Mouse (Mus musculus) embryonic stem cell, embryonic (primary cell): ENCODE data around the gene Caln1.

Experiments used
- CTCF ChIA-PET, 4 experiments: fragments of 300-600 bp in 2 of 4; fragments of 350-600 bp in 2 of 4; sonication (Branson Sonifier 250); formaldehyde crosslinking; loops; one replicate each; lab custom pipeline; 2022; ENCODE audit warnings: inconsistent platforms in 2 of 4; lab: Charles Lee
- POLR2A ChIA-PET, 4 experiments: fragments of 300-600 bp in 2 of 4; fragments of 350-600 bp in 2 of 4; sonication (Branson Sonifier 250); formaldehyde crosslinking; loops; one replicate each; lab custom pipeline; 2022; ENCODE audit warnings: antibody characterized with exemption in 4 of 4, inconsistent platforms in 1 of 4; lab: Charles Lee

The Caln1 gene

GRCm38 (mm10) chr5:130474876-130475275 is 105.6 kb downstream of the Caln1 start:
- ChIA-PET CTCF (no interaction called here), POLR2A (interaction anchor here in 1 of 4 experiments (0.6 kb wide), 1 partner anchor 29 kb away, joined by 4 read pairs; no protein-coding TSS in a partner anchor)

- ChIA-PET POLR2A (interaction anchor here in 1 of 4 experiments (0.9 kb wide), 1 partner anchor 34 kb away, joined by 4 read pairs; no protein-coding TSS in a partner anchor), CTCF (no interaction called here)
Measured at GRCm38 (mm10) chr5:130476741-130477140, 107.5 kb downstream of the Caln1 start.

DNA sequence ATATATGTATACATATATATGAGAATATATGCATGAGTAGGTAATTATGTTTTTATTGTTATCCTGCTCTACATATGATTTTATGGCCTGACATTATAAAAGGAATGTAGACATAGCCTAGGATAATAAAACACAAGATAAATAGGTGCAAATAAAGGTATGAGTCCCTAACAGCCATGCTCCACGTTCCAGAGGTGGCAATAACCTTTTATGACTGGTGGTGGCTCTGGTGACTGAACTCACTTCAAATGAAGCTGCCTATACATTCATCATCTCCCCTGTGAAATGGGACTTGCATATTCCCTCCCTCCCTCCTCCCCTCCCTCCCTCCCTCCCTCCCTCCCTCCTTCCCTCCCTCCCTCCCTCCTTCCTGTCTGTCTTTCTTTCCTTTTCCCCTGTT is 111.0 kb downstream of the Caln1 start:
- POLR2A ChIA-PET = interaction anchor here in 1 of 4 experiments (0.5 kb wide), 1 partner anchor 25 kb away, joined by 7 read pairs; no protein-coding TSS in a partner anchor
- CTCF ChIA-PET = interaction anchor here in 1 of 4 experiments (0.6 kb wide), 1 partner anchor 1982 kb away, joined by 6 read pairs; no protein-coding TSS in a partner anchor

GRCm38 (mm10) chr5:130491471-130491870 is 122.2 kb downstream of the Caln1 start:
- POLR2A ChIA-PET = interaction anchor here in 1 of 4 experiments (0.6 kb wide), 1 partner anchor 403 kb away, joined by 3 read pairs; no protein-coding TSS in a partner anchor
- CTCF ChIA-PET = no interaction called here

- CTCF ChIA-PET = no interaction called here
- POLR2A ChIA-PET = interaction anchor here in 1 of 4 experiments (0.6 kb wide), 1 partner anchor 402 kb away, joined by 3 read pairs; no protein-coding TSS in a partner anchor
Measured at GRCm38 (mm10) chr5:130492305-130492704, 123.0 kb downstream of the Caln1 start.

DNA sequence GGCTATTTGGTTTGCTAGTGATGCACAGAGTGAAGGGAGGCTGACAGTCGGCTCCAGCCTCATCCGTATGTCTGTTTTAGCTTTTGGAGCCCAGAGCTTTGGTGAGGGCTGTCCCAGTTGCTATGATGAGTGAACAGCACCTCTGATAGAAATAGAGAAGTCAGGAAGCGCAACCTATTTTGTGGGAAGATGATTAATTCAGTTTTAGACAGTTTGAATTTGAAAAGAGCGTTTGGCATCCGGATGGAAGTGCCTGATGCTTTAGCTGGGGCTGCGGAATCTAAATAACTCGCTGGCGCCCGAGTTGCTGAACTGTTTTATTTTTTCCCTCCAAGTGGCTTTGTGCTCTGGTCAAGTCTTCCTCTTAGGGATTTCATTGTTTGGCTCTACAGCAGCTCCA is 133.3 kb downstream of the Caln1 start:
- ChIA-PET POLR2A (no interaction called here), CTCF (interaction anchor here in 1 of 4 experiments (0.5 kb wide), 1 partner anchor 109 kb away, joined by 7 read pairs; no protein-coding TSS in a partner anchor)

DNA sequence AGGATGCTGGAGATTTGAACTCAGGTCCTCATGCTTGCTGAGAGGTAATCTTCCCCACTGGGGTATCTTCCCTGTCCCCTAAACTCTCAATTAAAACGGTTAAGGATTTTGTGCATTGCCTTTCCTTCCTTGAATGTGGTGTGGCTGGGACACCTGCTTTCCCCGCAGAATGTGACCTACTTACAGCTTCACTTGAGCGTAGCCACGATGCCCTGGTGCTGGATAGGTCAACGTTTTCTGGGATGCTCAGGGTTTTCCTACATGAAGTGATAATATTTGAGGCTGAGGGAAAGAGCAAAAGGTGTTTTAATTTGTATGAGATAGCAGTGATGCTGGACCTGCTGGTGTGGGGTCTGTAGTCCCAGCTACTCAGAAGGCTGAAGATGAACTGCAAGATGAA is 135.6 kb downstream of the Caln1 start:
- ChIA-PET CTCF (no interaction called here), POLR2A (no interaction called here)

GRCm38 (mm10) chr5:130510516-130510915 is 141.3 kb downstream of the Caln1 start:
- ChIA-PET POLR2A (no interaction called here), CTCF (interaction anchor here in 2 of 4 experiments (0.6 to 1.2 kb wide), 2 partner anchors 301 to 322 kb away, joined by 3 to 4 read pairs; no protein-coding TSS in a partner anchor)

DNA sequence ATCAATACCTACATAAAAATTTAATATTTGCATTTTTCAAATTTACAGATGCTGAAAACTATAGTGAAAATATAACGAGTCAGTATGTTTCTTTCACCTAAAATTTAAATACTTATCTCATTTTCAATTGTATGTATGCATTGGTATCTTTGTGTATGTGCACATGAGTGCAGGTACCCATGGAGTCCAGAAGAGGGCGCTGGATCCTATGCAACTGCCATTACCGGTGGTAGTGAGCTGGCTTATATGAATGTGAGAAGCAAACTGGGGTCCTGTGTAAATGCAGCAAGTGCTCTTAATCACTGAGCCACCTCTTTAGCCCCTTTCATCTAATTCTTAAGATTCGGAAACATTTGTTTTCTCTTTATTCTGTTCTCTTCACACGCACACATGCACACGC is 146.1 kb downstream of the Caln1 start:
- ChIA-PET CTCF (no interaction called here), POLR2A (no interaction called here)

DNA sequence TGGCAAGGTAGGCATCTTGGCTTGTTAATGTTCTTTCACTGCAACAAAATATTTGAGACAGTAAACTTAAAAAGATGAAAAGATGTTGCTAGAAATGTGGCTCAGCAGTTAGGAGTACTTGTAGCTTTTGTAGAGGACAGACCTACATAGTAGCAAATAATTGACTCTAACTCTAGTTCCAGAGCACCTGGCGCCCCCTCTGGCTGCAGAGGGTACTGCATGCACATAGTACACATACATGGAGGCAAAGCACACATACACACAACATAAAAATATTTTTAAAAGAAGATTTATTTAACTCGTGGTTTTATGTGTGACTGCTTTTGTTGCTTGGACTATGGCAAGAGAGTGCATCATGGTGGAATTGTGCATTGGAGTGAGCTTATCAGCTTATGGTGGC is 151.3 kb downstream of the Caln1 start:
- POLR2A ChIA-PET = interaction anchor here in 1 of 4 experiments (0.9 kb wide), 1 partner anchor 21 kb away, joined by 3 read pairs; no protein-coding TSS in a partner anchor
- CTCF ChIA-PET = no interaction called here

DNA sequence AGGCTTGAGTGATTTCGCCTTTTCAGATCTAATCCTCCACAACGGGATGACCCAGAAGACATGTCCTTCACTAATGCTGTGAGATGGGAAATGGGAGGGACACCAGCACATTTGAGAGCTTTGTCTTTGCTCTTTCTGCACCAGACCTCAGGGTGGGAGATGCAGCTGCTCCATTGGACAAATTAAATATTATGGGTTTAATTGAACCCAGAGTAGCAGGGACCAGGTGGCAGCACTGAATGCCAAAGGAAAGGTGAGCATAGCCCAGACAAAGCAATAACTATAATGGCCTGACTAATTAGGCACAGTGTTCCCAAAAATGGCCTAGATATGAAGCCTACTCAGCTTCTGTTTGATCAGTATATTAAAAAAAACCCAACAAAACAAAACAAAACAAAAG is 158.2 kb downstream of the Caln1 start:
- CTCF ChIA-PET = no interaction called here
- POLR2A ChIA-PET = no interaction called here

GRCm38 (mm10) chr5:130547496-130547895 is 178.2 kb downstream of the Caln1 start:
- CTCF ChIA-PET = no interaction called here

DNA sequence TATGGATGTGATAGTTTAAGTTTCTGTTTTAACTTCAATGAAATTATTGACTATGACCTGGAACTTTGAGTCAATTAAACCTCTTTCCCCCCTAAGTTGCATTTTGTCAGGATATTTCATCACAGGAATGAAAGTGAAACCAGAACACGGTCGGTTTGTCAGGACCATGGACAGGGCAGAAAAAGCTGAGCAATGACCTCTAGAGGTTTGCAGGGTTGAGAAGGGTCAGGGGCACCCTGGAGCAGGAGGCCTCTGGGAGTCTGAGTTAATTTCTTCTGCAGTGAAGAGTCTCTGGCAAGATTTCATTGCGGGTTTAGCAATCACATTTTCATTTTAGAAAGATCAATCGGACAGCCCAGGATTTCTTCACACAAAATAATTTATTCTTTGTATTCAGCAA is 184.7 kb downstream of the Caln1 start:
- CTCF ChIA-PET = interaction anchor here in 1 of 4 experiments (0.8 kb wide), 1 partner anchor 149 kb away, joined by 3 read pairs; no protein-coding TSS in a partner anchor

More at GRCm38 (mm10) chr5:130547496-130547895, 178.2 kb downstream of the Caln1 start:
- POLR2A ChIA-PET = no interaction called here

DNA sequence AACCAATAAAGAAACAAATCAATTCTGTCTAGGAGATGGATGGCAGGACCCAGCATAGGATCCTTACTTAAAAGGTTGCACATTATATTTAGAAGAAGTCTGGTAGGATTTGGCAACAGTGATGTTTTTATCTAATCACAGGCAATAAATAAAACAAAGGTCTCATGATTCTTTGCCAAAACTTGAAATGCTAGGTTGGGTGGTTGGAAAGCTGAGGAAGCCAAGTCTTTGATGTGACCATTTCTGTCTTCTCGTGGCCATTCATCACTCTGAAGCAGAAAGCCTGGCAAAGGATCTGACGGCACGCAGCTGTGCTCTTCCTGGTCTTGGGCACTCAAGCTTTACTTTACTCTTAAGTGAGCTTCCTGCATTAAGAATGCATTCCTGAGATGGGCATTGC is 193.9 kb downstream of the Caln1 start:
- ChIA-PET POLR2A (no interaction called here), CTCF (interaction anchor here in 1 of 4 experiments (0.5 kb wide), 1 partner anchor 272 kb away, joined by 6 read pairs; no protein-coding TSS in a partner anchor)

More for the DNA sequence above, 184.7 kb downstream of the Caln1 start:
- POLR2A ChIA-PET = no interaction called here

GRCm38 (mm10) chr5:130566002-130566401 is 196.7 kb downstream of the Caln1 start:
- ChIA-PET CTCF (interaction anchor here in 3 of 4 experiments (0.6 to 0.8 kb wide), 3 partner anchors 245 to 839 kb away, joined by 3 to 13 read pairs (median 6); no protein-coding TSS in a partner anchor), POLR2A (interaction anchor here in 1 of 4 experiments (0.7 kb wide), 1 partner anchor 1833 kb away, joined by 4 read pairs; no protein-coding TSS in a partner anchor)

DNA sequence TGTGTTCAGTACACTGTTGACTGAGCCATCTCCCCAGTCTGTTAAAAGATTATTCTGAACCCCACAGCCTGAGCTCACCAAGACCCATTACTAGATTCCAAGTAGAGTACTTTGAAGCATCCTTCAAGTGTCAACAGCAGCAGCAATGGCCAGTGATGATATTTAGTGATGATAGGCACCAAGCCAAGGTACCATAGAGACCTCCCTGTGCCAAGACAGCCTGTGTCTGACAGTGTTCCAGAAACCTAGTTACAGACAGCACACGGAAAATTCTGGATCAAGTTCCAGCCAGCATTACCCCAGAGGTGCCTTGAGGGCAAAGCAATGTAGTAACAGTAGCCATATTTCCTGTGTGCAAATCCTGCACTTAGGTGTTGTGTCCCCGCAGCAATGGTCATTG is 208.3 kb downstream of the Caln1 start:
- CTCF ChIA-PET = no interaction called here
- POLR2A ChIA-PET = no interaction called here

GRCm38 (mm10) chr5:130584042-130584441 is 214.8 kb downstream of the Caln1 start:
- ChIA-PET POLR2A (no interaction called here), CTCF (no interaction called here)

DNA sequence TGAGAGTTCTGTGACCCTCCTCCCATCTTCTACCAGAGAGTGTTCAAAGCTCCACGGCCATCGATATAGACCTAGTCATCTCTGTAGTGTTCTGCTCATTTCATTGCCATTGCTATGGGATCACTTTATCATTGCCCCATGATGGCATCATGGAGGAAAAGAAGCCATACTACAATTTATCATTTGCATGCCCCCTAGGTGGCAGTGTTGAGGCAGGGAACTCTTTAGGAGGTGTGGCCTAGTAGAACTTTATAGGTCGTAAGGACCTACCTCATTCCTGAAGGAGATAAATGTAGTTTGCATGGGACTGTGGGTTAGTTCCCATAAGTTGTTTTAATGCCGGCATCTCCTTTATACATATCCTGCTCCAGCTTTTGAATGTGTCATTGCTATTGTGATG is 217.0 kb downstream of the Caln1 start:
- CTCF ChIA-PET = no interaction called here
- POLR2A ChIA-PET = no interaction called here

- ChIA-PET CTCF (no interaction called here), POLR2A (no interaction called here)
Measured at GRCm38 (mm10) chr5:130596541-130596940, 227.3 kb downstream of the Caln1 start.

GRCm38 (mm10) chr5:130613657-130614056 is 244.4 kb downstream of the Caln1 start:
- ChIA-PET POLR2A (interaction anchor here in 1 of 4 experiments (1.4 kb wide), 1 partner anchor 128 kb away, joined by 3 read pairs; no protein-coding TSS in a partner anchor), CTCF (interaction anchor here in 1 of 4 experiments (0.6 kb wide), 1 partner anchor 1215 kb away, joined by 4 read pairs; no protein-coding TSS in a partner anchor)
